Comparison of ENCODE assay signal across 9 mouse cellular contexts in the genomic region with DNA sequence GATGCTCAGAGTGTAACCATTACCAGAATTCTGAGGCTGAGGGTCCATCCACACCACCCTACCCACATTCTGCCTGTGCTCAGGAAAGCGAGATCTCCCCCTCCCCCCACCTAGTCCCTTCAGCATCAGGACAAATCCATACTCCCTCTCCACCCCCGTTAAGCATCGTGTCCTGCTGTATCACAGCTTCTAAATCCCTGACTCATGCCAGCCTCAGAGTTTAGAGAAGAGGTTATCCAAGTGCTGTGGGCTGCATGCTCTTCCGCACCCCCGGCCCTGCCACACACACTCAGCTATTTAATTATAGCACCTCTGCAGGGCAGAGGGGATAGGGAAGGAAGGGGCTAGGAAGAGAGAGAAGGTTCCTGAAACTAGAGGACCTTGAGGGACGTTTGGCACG. TPM values are rescaled to one million over a fixed set of nuclear protein-coding genes. Genes with fewer than 3 reads are reported as not detected.
DNase-seq lines count a peak whose midpoint lies in the region; ATAC-seq and TF ChIP-seq lines count a peak whose summit lies in the region.
"Had no signal": no experiment of that assay in that cellular context is flagged by ENCODE, and none has a peak within 500 bp of the region (broad histone marks: within the 10 kb centered on the region; RNA-seq: fewer than 3 reads in every experiment).

No protein-coding gene starts in this region.

- ATAC-seq in lung, embryonic 15.5 days (ENCODE audit: borderline replicate concordance, extremely low read depth, low FRiP score, low TSS enrichment), result no peak
- no peak for ATAC-seq in limb, embryonic 12.5 days (ENCODE audit: insufficient number of reproducible peaks, insufficient read depth, low FRiP score, low TSS enrichment, low read depth)
- ATAC-seq in stomach, embryonic 15.5 days (ENCODE audit: insufficient read depth, low FRiP score, low read depth), result no peak
- ATAC-seq: inflammation-experienced regulatory T-cells, adult 6 months had no signal

- peak overlapping the region; percentile 27 for H3K4me3 ChIP-seq in cerebellum, adult 2 months (replicated peaks; ENCODE audit: insufficient read depth, low read depth, low read length)
- no peak overlapping the region for H3K4me3 ChIP-seq in lung, embryonic 15.5 days
- H3K4me3 ChIP-seq in limb, embryonic 12.5 days (replicated peaks), result peak overlapping the region; percentile 16
- no peak overlapping the region for H3K4me3 ChIP-seq in stomach, embryonic 15.5 days (replicated peaks)

- H3K36me3 ChIP-seq in lung, embryonic 15.5 days, result no peaks in the 10 kb centered on the region
- H3K36me3 ChIP-seq in limb, embryonic 12.5 days, result no peaks in the 10 kb centered on the region
- no peaks in the 10 kb centered on the region for H3K36me3 ChIP-seq in stomach, embryonic 15.5 days

- H3K4me1 ChIP-seq in cerebellum, adult 2 months (ENCODE audit: control insufficient read depth, insufficient read depth, low read length), result peaks cover 28% of the 10 kb centered on the region
- H3K4me1 ChIP-seq in lung, embryonic 15.5 days, result peaks cover 14% of the 10 kb centered on the region; the same call in 1 of the 2 replicates
- H3K4me1 ChIP-seq in limb, embryonic 12.5 days (replicated peaks), result peaks cover 18% of the 10 kb centered on the region; the same call in 1 of the 2 replicates
- peaks cover 8% of the 10 kb centered on the region for H3K4me1 ChIP-seq in stomach, embryonic 15.5 days

- peak in 1 of 2 experiments; percentile 37 for DNase-seq in cerebellum, adult 2 months
- DNase-seq in cerebellum, adult 9-10 months, result no peak
- no peak for DNase-seq in lung, adult 18-20 months
- no peak for DNase-seq in gastrocnemius, adult 8-10 months (ENCODE audit: low spot score in 2 of 2)
- DNase-seq in lung, postnatal 10 days, result no peak

- H3K27ac ChIP-seq in cerebellum, adult 2 months (ENCODE audit: insufficient read depth, low read length), result peak overlapping the region; percentile 97
- no peak overlapping the region for H3K27ac ChIP-seq in lung, embryonic 15.5 days
- H3K27ac ChIP-seq in limb, embryonic 12.5 days, result no peak overlapping the region
- no peak overlapping the region for H3K27ac ChIP-seq in stomach, embryonic 15.5 days

- peak overlapping the region; percentile 33; the same call in 1 of the 2 replicates for H3K4me2 ChIP-seq in lung, embryonic 15.5 days
- peak overlapping the region; percentile 49 for H3K4me2 ChIP-seq in limb, embryonic 12.5 days
- H3K4me2 ChIP-seq in stomach, embryonic 15.5 days, result peak overlapping the region; percentile 39

- no peak for TF ChIP-seq POLR2A in cerebellum, adult 2 months (IDR thresholded peaks at IDR 0.05; ENCODE audit: borderline replicate concordance, insufficient read depth, low read length)

- no peak for TF ChIP-seq CTCF in cerebellum, adult 2 months (IDR thresholded peaks at IDR 0.05; ENCODE audit: borderline replicate concordance, insufficient read depth, low read depth, low read length)

- H3K9ac ChIP-seq in lung, embryonic 15.5 days, result no peak overlapping the region
- H3K9ac ChIP-seq in limb, embryonic 12.5 days (replicated peaks), result no peak overlapping the region
- no peak overlapping the region for H3K9ac ChIP-seq in stomach, embryonic 15.5 days

- WGBS in cerebellum, adult 2 months, result 16% methylated on average over 7 of the region's 7 CpGs
- WGBS in lung, embryonic 15.5 days, result 28% methylated on average over 7 of the region's 7 CpGs
- 40% methylated on average over 7 of the region's 7 CpGs for WGBS in limb, embryonic 12.5 days
- WGBS in stomach, embryonic 15.5 days, result 33% methylated on average over 7 of the region's 7 CpGs

- no peaks in the 10 kb centered on the region for H3K27me3 ChIP-seq in cerebellum, adult 2 months (ENCODE audit: control insufficient read depth, insufficient read depth, low read length)
- no peaks in the 10 kb centered on the region for H3K27me3 ChIP-seq in lung, embryonic 15.5 days
- no peaks in the 10 kb centered on the region for H3K27me3 ChIP-seq in limb, embryonic 12.5 days
- H3K27me3 ChIP-seq in stomach, embryonic 15.5 days (replicated peaks), result no peaks in the 10 kb centered on the region

- no peaks in the 10 kb centered on the region for H3K9me3 ChIP-seq in lung, embryonic 15.5 days
- H3K9me3 ChIP-seq in limb, embryonic 12.5 days, result 0 out of 2 replicates have a peak, but pooled peaks cover 4% of the 10 kb centered on the region
- no peaks in the 10 kb centered on the region for H3K9me3 ChIP-seq in stomach, embryonic 15.5 days

RNA-seq across cellular contexts. Expression of a gene that starts 40.6 kb away (rescaled TPM):
- polyA plus RNA-seq in cerebellum, adult 2 months (2012; rRNA removed), result 120 and 125 TPM in 2 replicates
- polyA plus RNA-seq in lung, embryonic 15.5 days (2015; fragmentation: Nextera tagmentation; extraction: Ambion mirVana), result 418 and 443 TPM in 2 replicates
- 444 and 475 TPM in 2 replicates for polyA plus RNA-seq in limb, embryonic 12.5 days (2016; fragmentation: Nextera tagmentation; extraction: Ambion mirVana)
- 478 and 535 TPM in 2 replicates for polyA plus RNA-seq in stomach, embryonic 15.5 days (2015; fragmentation: Nextera tagmentation; extraction: Ambion mirVana)
- 100 to 1,000 TPM; 111 to 117 (median 113) TPM for total RNA-seq in gastrocnemius, adult 8-10 months (2022)

Comparison
In these comparisons a context has a peak if more than half of its experiments do, and no peak if none do; other contexts are left out.
1. H3K4me3 ChIP-seq: peak in cerebellum, adult 2 months (single experiment) and limb, embryonic 12.5 days (single experiment); none in lung, embryonic 15.5 days (single experiment) and stomach, embryonic 15.5 days (single experiment).
2. Peak in every context shown above with its lines, with median percentiles within 50 percentile points of each other: H3K4me2 ChIP-seq.